Mouse (Mus musculus) MEL (cell line): ENCODE results near the gene Ero1l. TPM values are rescaled to one million over a fixed set of nuclear protein-coding genes. Genes with fewer than 3 reads are reported as not detected.

ENCODE experiments used
- DNase-seq: peaks from one replicate; pipeline ENCODE4 v3.0.0; 2011; ENCODE audit warnings: low read depth, low spot score
- H3K27ac ChIP-seq: 2 replicates; pipeline ENCODE4 v1.5.1; 2012; ENCODE audit warnings: low read depth, mild to moderate bottlenecking, control low read depth, low read length, moderate library complexity; ENCODE audit not compliant: control insufficient read depth
- H3K27me3 ChIP-seq, 2 experiments: fragments of 150-350 bp in 1 of 2; sonication (generic) in 1 of 2; 2 replicates each; pipeline ENCODE4 v1.6.1; 2012; ENCODE audit warnings: low read length in 2 of 2, mild to moderate bottlenecking in 2 of 2, improper control_type of control experiment in 1 of 2, moderate library complexity in 1 of 2; ENCODE audit not compliant: insufficient read depth in 2 of 2, control insufficient read depth in 1 of 2
- H3K36me3 ChIP-seq, 2 experiments: 2 replicates each; pipeline ENCODE4 v1.6.1; 2012 to 2014; ENCODE audit warnings: low read length in 2 of 2, improper control_type of control experiment in 1 of 2, inconsistent platforms in 1 of 2, mild to moderate bottlenecking in 1 of 2; ENCODE audit not compliant: insufficient read depth in 2 of 2, control insufficient read depth in 1 of 2
- H3K4me1 ChIP-seq, 2 experiments: fragments of 150-350 bp in 1 of 2; sonication (generic) in 1 of 2; 2 replicates each; pipeline ENCODE4 v1.6.1; 2012; ENCODE audit warnings: low read length in 2 of 2, improper control_type of control experiment in 1 of 2, mild to moderate bottlenecking in 1 of 2; ENCODE audit not compliant: insufficient read depth in 2 of 2, control insufficient read depth in 1 of 2
- H3K4me3 ChIP-seq, 2 experiments: fragments of 150-350 bp in 1 of 2; sonication (generic) in 1 of 2; 2 replicates each; pipeline ENCODE4 v1.5.1; 2012; ENCODE audit warnings: low read depth in 2 of 2, low read length in 2 of 2, mild to moderate bottlenecking in 2 of 2, moderate library complexity in 2 of 2, control low read depth in 1 of 2, improper control_type of control experiment in 1 of 2; ENCODE audit not compliant: control insufficient read depth in 1 of 2, insufficient read depth in 1 of 2
- H3K79me2 ChIP-seq: 2 replicates; pipeline ENCODE4 v1.6.1; 2012; ENCODE audit warnings: mild to moderate bottlenecking, low read length, moderate library complexity; ENCODE audit not compliant: control insufficient read depth, poor library complexity, insufficient read depth
- H3K9ac ChIP-seq: 2 replicates; pipeline ENCODE4 v1.6.1; 2012; ENCODE audit warnings: low read depth, mild to moderate bottlenecking, control low read depth, low read length, moderate library complexity; ENCODE audit not compliant: control insufficient read depth, poor library complexity, severe bottlenecking
- H3K9me3 ChIP-seq: fragments of 150-350 bp; sonication (generic); replicated peaks from 2 replicates; pipeline ENCODE4 v1.6.1; 2012; ENCODE audit warnings: mild to moderate bottlenecking, low read length, improper control_type of control experiment, moderate library complexity; ENCODE audit not compliant: insufficient read depth
- BHLHE40 ChIP-seq: IDR thresholded peaks from 2 replicates; pipeline ENCODE4 v1.6.1; 2012; ENCODE audit warnings: low read depth, mild to moderate bottlenecking, inconsistent platforms, low read length, improper control_type of control experiment, borderline replicate concordance
- CHD1 ChIP-seq: IDR thresholded peaks from 2 replicates; pipeline ENCODE4 v1.6.1; 2012; ENCODE audit warnings: low read depth, mild to moderate bottlenecking, inconsistent platforms, low read length, improper control_type of control experiment
- CTCF ChIP-seq, 3 experiments: IDR thresholded peaks in 2 of 3; conservative IDR thresholded peaks in 1 of 3; 2 replicates each; pipeline ENCODE4 v1.5.1; 2011 to 2012; ENCODE audit warnings: low read length in 3 of 3, low read depth in 2 of 3, mild to moderate bottlenecking in 2 of 3, improper control_type of control experiment in 1 of 3, inconsistent platforms in 1 of 3, mixed read lengths in 1 of 3, moderate library complexity in 1 of 3; ENCODE audit not compliant: control insufficient read depth in 1 of 3, insufficient read depth in 1 of 3, poor library complexity in 1 of 3, severe bottlenecking in 1 of 3
- GATA1 ChIP-seq: IDR thresholded peaks from 2 replicates; pipeline ENCODE4 v1.6.1; 2011; ENCODE audit warnings: low read depth, low read length, improper control_type of control experiment
- HCFC1 ChIP-seq: IDR thresholded peaks from 2 replicates; pipeline ENCODE4 v1.6.1; 2012; ENCODE audit warnings: low read depth, mild to moderate bottlenecking, inconsistent platforms, low read length, improper control_type of control experiment, moderate library complexity
- JUND ChIP-seq: IDR thresholded peaks from 2 replicates; pipeline ENCODE4 v1.6.1; 2011; ENCODE audit warnings: low read depth, mild to moderate bottlenecking, improper control_type of control experiment, low read length
- MAFK ChIP-seq: IDR thresholded peaks from 2 replicates; pipeline ENCODE4 v1.6.1; 2011; ENCODE audit warnings: low read depth, mild to moderate bottlenecking, low read length, improper control_type of control experiment, borderline replicate concordance
- MXI1 ChIP-seq: IDR thresholded peaks from 2 replicates; pipeline ENCODE4 v1.6.1; 2011; ENCODE audit warnings: mild to moderate bottlenecking, low read depth, low read length, improper control_type of control experiment
- NELFE ChIP-seq: IDR thresholded peaks from 2 replicates; pipeline ENCODE4 v1.6.1; 2011; ENCODE audit warnings: low read depth, low read length, improper control_type of control experiment
- NRF1 ChIP-seq: IDR thresholded peaks from 2 replicates; pipeline ENCODE4 v1.6.1; 2014; ENCODE audit warnings: low read depth, mild to moderate bottlenecking, inconsistent platforms, low read length, improper control_type of control experiment, moderate library complexity; ENCODE audit not compliant: poor library complexity, insufficient read depth, severe bottlenecking
- POLR2A ChIP-seq, 2 experiments: IDR thresholded peaks; 2 replicates each; pipeline ENCODE4 v1.6.1; 2011 to 2012; ENCODE audit warnings: low read length in 2 of 2, mild to moderate bottlenecking in 2 of 2, control low read depth in 1 of 2, improper control_type of control experiment in 1 of 2, low read depth in 1 of 2, moderate library complexity in 1 of 2; ENCODE audit not compliant: control insufficient read depth in 1 of 2, insufficient read depth in 1 of 2, poor library complexity in 1 of 2
- POLR2AphosphoS2 ChIP-seq: IDR thresholded peaks from 2 replicates; pipeline ENCODE4 v1.6.1; 2011; ENCODE audit warnings: low read length, improper control_type of control experiment
- POLR2AphosphoS5 ChIP-seq: IDR thresholded peaks from 2 replicates; pipeline ENCODE4 v1.6.1; 2012; ENCODE audit warnings: low read depth, borderline replicate concordance, mild to moderate bottlenecking, inconsistent platforms, low read length, moderate library complexity, mixed read lengths
- RAD21 ChIP-seq: IDR thresholded peaks from 2 replicates; pipeline ENCODE4 v1.6.1; 2011; ENCODE audit warnings: mild to moderate bottlenecking, low read depth, low read length, improper control_type of control experiment
- RCOR1 ChIP-seq: IDR thresholded peaks from 2 replicates; pipeline ENCODE4 v1.6.1; 2012; ENCODE audit warnings: low read depth, mild to moderate bottlenecking, inconsistent platforms, low read length, improper control_type of control experiment
- SIN3A ChIP-seq: IDR thresholded peaks from 2 replicates; pipeline ENCODE4 v1.6.1; 2012; ENCODE audit warnings: low read length, improper control_type of control experiment, inconsistent platforms
- SMC3 ChIP-seq: IDR thresholded peaks from 2 replicates; pipeline ENCODE4 v1.6.1; 2011; ENCODE audit warnings: low read depth, low read length, improper control_type of control experiment
- TCF12 ChIP-seq: IDR thresholded peaks from 2 replicates; pipeline ENCODE4 v1.6.1; 2014; ENCODE audit warnings: low read depth, mild to moderate bottlenecking, inconsistent platforms, low read length, improper control_type of control experiment, moderate library complexity
- ZC3H11A ChIP-seq: IDR thresholded peaks from 2 replicates; pipeline ENCODE4 v1.6.1; 2012; ENCODE audit warnings: low read depth, mild to moderate bottlenecking, inconsistent platforms, low read length, improper control_type of control experiment
- ZKSCAN1 ChIP-seq: IDR thresholded peaks from 2 replicates; pipeline ENCODE4 v1.6.1; 2012; ENCODE audit warnings: low read depth, mild to moderate bottlenecking, inconsistent platforms, low read length, improper control_type of control experiment, moderate library complexity
- polyA plus RNA-seq, 2 experiments: library from polyadenylated mRNA; stranded (reverse) in 1 of 2; unstranded in 1 of 2; fragments of >175 nt in 1 of 2; fragments of >200 nt in 1 of 2; gene quantifications; 2 replicates each; pipeline versions ENCODE4 v1.2.1 to v1.2.4; 2012; ENCODE audit warnings: low replicate concordance in 2 of 2, low read depth in 1 of 2; ENCODE audit not compliant: insufficient read length in 2 of 2, insufficient read depth in 1 of 2, missing spikeins in 1 of 2
- total RNA-seq: library from RNA; depleted of rRNA; stranded (reverse); fragments of 300-350 nt; gene quantifications from 2 replicates; pipeline ENCODE4 v1.2.3, GENCODE M21; 2012

The Ero1l gene
- total and polyA plus RNA-seq, 3 experiments, result 42.0 to 273 (median 114) TPM

DNA sequence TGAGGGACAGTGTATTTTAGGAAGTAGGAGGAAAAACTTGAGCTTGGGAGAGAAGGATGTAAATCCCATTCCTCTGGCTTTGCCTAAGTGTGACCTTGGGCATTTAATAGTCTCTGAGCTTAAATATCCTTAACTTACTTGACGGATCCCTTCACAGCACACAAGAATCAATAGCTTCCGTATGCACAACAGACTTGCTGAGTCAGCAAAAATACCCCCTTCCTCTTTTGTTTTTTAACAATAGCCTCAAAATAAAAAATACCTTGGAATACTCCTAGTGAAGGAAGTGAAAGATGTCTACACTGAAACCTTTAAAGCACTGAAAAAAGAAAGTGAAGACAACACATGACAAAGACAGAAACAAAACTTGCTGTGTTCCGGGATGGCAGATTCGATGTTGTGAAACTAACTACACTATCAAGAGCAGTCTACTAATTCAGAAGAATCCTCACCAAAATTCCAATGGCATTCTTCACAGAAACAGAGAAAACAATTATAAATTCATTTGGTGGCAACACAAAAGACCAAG is 67.0 kb downstream of the Ero1l start:
- TF ChIP-seq MXI1, result no peak
- no peak for TF ChIP-seq RCOR1
- TF ChIP-seq GATA1, result no peak
- no peak for TF ChIP-seq ZKSCAN1
- TF ChIP-seq POLR2AphosphoS5, result no peak
- TF ChIP-seq ZC3H11A, result no peak
- TF ChIP-seq MAFK, result peak; percentile 98
- TF ChIP-seq JUND, result no peak
- Histone ChIP-seq H3K27ac (no peak overlapping the region), H3K36me3 (no peaks in the 10 kb centered on the region), H3K79me2 (no peaks in the 10 kb centered on the region), H3K9me3 (no peaks in the 10 kb centered on the region), H3K27me3 (peaks cover 0 to 3% of the 10 kb centered on the region in 2 experiments; a peak in 1 of 4 replicates), H3K4me1 (no peaks in the 10 kb centered on the region), H3K4me3 (no peak overlapping the region), H3K9ac (no peak overlapping the region)
- DNase-seq, result no peak

DNA sequence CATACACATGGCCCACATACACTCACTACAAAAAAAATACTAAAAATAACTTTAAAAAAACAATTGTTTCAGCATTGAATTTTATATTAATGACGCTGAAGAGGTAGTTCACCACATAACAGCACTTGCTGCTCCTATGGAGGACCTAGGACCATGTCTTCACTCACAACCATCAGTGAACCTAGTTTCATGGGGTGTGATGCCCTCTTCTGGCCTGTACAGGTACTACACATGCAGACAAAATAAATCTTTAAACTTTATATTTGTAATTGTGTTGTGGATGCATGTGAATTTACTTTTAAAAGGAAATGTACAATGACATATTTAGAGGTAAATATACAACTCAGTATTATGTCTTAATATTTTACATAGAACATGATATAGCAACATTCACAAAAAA is 77.0 kb downstream of the Ero1l start:
- DNase-seq, result peak; percentile 44
- peak; percentile 35 for TF ChIP-seq RAD21
- no peak for TF ChIP-seq MAFK
- peak; percentile 27; the same call in 1 of the 2 replicates for TF ChIP-seq SMC3
- TF ChIP-seq POLR2AphosphoS5, result no peak
- TF ChIP-seq POLR2AphosphoS2, result no peak
- no peak for TF ChIP-seq CHD1
- TF ChIP-seq HCFC1, result no peak
- peak; percentile 37 to 78 (median 51) for TF ChIP-seq CTCF (IDR thresholded peaks at IDR 0.05 in 2 of 3, conservative IDR thresholded peaks at IDR 0.05 in 1 of 3; ENCODE audit: control insufficient read depth in 1 of 3, insufficient read depth in 1 of 3, low read depth in 2 of 3, low read length in 3 of 3, poor library complexity in 1 of 3, severe bottlenecking in 1 of 3)
- Histone ChIP-seq H3K9ac (no peak overlapping the region), H3K27me3 (peaks cover 0 to 5% of the 10 kb centered on the region in 2 experiments; a peak in 2 of 4 replicates), H3K4me1 (no peaks in the 10 kb centered on the region), H3K27ac (no peak overlapping the region), H3K36me3 (no peaks in the 10 kb centered on the region), H3K9me3 (no peaks in the 10 kb centered on the region), H3K79me2 (no peaks in the 10 kb centered on the region), H3K4me3 (no peak overlapping the region)

DNA sequence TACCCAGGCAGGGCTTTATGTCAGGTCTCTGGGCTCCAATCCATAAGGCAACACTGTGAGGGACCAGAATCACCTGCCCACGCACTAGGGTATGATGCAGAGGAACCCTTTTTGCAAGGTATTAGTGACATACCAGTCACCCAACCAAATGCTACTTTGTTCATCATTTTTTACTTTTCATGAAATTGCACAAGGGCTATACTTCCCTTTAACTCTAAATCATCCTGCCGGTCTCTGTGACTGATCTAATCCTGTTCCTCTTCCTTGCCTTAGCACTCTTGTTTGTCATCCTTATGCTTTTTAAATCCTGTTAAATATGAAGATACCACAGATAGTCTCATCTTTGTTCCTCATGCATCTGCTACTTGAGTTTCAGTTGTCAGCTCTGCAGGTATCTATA is 79.5 kb downstream of the Ero1l start:
- no peaks in the 10 kb centered on the region for H3K36me3 ChIP-seq
- no peak for TF ChIP-seq MXI1
- TF ChIP-seq BHLHE40, result no peak
- no peak for TF ChIP-seq NELFE
- TF ChIP-seq POLR2A (IDR thresholded peaks at IDR 0.05; ENCODE audit: control insufficient read depth in 1 of 2, insufficient read depth in 1 of 2, low read depth in 1 of 2, low read length in 2 of 2, poor library complexity in 1 of 2), result no peak
- no peak for TF ChIP-seq NRF1
- no peak for TF ChIP-seq SIN3A
- no peak for TF ChIP-seq CHD1
- no peak for TF ChIP-seq TCF12

More for the DNA sequence above, 79.5 kb downstream of the Ero1l start:
- no peaks in the 10 kb centered on the region for H3K4me1 ChIP-seq
- H3K4me3 ChIP-seq, result no peak overlapping the region
- no peak overlapping the region for H3K27ac ChIP-seq
- no peaks in the 10 kb centered on the region for H3K9me3 ChIP-seq
- no peaks in the 10 kb centered on the region for H3K79me2 ChIP-seq
- DNase-seq, result no peak
- peaks cover 2 to 7% of the 10 kb centered on the region in 2 experiments; a peak in 3 of 4 replicates for H3K27me3 ChIP-seq
- no peak overlapping the region for H3K9ac ChIP-seq
